Mouse (Mus musculus) heart, adult 8-10 months (tissue): ENCODE data around the gene Dop1a. TPM values are rescaled to one million over a fixed set of nuclear protein-coding genes. Genes with fewer than 3 reads are reported as not detected.
A peak's percentile ranks its signal among the peaks of the same experiment; 100 is the strongest.

Experiments used
- DNase-seq: peaks from one replicate; pipeline ENCODE4 v3.0.0; 2022; ENCODE audit warnings: low spot score
- total RNA-seq, 4 experiments: library from RNA; stranded (reverse); gene quantifications; 2 replicates each; pipeline ENCODE4 v1.2.4; 2022

Gene Dop1a
- total RNA-seq, 4 experiments from 2014 or later: 15.6 to 20.0 (median 18.1) TPM

DNA sequence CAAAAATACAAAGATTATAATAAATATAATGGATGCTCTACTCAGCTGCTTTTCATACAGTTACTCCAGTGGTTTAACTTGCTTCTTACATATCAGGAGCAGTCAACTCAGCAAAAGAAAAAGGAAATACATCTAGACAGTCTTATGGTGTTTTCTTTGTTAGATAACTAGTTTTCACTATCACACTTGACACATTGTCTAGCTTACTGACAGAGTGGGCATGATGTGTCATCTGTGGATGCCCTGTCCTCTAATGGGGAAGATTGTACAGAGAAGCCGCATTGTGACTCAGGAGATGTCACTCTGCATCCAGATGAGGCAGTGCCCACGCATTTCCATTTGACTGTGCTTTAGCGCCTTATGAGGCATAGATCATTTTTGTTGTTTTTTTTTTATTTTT lies 32.1 kb downstream of the Dop1a start:
- DNase-seq: no peak

GRCm38 (mm10) chr9:86507437-86507836 lies 40.5 kb downstream of the Dop1a start:
- no peak for DNase-seq

- DNase-seq: peak; percentile 9
Measured at GRCm38 (mm10) chr9:86513733-86514132, 46.8 kb downstream of the Dop1a start.

GRCm38 (mm10) chr9:86514390-86514789 lies 47.4 kb downstream of the Dop1a start:
- DNase-seq: peak; percentile 4

DNA sequence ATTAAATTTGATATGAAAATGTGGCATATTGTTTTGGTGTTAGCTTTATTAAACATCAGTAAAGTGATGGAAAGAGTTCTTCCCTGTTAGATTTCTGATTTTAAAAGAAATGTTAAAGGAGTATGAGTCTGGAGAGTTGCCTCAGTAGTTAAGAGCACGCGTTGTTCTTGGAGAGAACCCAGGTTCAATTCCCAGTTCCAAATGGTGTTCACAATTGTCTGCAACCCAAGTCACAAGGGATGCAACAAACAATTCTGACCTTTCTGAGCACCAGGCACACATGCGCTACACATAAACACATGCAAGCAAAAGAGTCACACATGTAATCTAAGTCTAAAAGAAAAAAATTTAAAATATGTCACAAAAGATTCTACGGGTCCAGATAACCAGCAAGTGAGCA lies 47.8 kb downstream of the Dop1a start:
- peak; percentile 45 for DNase-seq

DNA sequence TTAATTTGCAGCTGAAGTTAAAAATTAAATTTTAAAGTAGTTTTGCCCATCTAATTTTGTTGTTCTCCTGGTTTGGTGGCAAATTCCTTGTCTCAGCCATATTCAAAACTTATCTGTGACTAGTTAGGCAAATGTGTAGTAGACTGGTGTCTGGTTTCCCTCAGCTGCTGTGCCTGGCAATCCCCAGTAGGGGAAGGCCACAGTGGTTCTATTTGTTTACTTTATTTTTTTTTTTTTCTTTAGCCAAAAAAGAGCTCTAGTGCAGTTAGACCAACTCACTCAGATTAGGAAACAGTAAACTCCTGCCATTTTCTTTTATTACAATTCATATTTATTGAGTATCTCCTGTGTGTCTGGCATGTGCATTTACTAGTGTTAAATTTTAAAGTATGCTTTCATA lies 55.4 kb downstream of the Dop1a start:
- no peak for DNase-seq

GRCm38 (mm10) chr9:86525600-86525999 lies 58.6 kb downstream of the Dop1a start:
- DNase-seq: no peak

GRCm38 (mm10) chr9:86534071-86534470 lies 67.1 kb downstream of the Dop1a start:
- DNase-seq: no peak

DNA sequence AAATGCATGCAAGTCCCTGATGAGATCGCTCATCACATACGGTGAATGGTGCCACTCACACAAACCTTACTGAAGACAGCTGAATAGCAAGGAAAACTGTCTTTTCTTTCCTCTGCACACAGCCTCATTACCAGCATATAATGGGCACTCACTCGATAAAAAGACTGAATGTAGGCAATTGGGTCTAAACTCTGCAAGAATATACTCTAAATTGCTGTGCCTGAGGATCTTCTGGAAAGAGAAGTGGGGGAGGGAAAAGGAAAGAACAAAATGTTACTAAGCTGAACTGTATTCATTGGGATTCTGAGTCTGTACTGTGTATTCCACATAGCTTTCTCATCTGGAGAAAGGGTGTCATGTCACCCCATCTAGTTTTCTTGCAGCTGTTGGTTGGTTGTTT lies 76.5 kb downstream of the Dop1a start:
- DNase-seq: no peak

DNA sequence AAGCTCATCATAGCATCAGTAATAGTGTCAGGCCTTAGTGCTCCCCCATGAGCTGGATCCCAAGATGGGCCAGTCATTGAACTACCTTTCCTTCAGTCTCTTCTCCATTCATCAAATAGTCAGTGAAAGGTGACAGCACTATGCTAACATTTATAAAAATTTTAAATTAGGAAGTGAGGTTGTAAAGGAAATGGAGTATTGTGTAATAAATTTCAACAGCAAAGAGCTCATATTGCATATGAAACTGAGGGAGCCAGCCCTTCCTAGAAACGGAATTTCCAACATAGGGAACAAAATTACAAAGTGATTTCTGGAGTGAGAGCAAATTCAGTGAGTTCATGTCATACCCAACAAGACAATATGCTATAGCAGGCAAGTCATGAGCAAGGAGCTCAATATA lies 77.6 kb downstream of the Dop1a start:
- no peak for DNase-seq

- DNase-seq: no peak
Measured at GRCm38 (mm10) chr9:86549637-86550162, 82.7 kb downstream of the Dop1a start.

GRCm38 (mm10) chr9:86550717-86551116 lies 83.8 kb downstream of the Dop1a start:
- DNase-seq: no peak

DNA sequence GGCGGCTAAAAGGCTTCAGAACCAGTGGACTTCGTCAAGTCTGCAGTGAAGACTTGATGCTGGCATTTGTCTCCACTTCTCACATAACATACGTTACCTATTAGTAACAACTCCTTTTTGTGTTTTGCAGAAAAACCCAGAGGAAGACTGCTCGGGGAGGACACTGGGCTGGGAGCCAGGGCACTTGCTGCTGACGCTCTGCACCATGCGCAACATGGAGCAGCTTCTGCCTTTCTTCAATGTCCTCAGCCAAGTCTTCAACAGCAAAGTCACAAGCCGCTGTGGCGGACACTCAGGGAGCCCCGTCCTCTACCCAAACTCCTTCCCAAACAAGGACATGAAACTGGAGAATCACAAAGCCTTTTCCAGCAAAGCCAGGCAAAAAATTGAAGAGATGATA lies 86.9 kb downstream of the Dop1a start:
- DNase-seq: no peak

DNA sequence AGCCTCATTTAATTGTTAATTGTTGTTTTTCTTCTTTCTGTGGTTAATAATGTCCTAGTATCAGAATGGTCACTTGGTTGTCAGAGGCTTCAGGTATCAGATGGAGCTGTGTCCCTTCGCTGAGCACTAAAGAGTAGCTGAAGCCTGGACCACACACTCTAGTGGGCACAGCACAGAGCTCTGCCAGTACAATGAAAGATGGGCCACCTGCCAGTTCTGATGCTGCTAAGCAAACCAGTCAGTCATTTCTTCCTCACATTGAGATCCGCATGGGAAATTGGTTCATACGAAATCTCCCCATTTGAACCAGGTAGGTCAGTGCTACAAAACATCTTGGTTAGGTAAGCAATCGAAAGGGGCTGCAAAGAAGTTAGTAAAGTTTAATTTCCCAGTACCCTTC lies 87.7 kb downstream of the Dop1a start:
- DNase-seq: no peak

- no peak for DNase-seq
Measured at GRCm38 (mm10) chr9:86560543-86560942, 93.6 kb downstream of the Dop1a start.

GRCm38 (mm10) chr9:86569314-86569910 lies 102.5 kb downstream of the Dop1a start:
- no peak for DNase-seq

DNA sequence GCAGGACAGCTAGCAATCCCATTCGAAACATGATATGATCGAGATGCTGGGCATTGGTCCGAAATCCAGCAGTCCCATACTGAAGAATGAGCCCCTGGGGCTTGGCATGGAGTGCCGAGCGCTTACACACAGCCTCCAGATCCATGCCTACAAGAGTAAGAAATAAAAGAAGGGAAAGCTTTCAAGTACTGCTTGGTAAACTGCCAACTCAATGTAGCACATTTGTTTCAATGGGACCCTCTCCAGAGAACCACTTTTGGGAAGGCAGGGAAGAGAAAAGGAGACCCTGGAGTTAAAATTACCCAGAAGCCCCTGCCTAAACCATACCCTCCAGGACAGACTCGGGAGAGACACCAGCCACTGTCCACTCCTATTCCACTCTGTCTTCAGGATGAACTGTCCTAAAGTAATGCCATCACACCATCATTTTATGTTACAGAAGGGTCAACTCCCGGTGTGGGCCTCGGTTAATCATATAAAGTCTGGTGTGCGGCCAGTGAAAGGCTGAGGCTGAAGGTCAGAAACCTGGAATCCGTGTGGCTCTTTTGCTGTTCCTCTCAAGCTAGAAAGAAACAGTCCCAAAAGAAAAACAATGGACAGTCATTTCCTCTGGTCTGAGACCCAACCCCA lies 103.4 kb downstream of the Dop1a start:
- DNase-seq: no peak

DNA sequence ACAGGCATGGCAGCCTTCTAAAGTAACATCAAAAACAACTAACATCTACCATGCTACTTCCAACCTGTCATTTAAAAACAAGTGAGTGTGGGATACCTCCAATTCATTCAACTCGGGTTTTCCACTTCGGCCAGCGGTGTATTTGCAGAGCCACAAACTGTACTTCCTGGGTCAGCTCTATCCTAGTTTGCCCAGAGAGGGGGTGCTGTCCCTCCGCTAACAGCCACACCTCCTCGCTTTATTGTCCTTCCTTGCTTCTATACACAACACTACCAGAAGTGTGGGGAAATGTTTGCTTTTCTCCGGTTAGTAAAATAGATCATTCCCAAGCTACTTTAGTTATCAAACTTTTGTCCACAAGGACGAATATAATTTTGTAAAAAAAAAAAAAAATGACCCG lies 104.0 kb downstream of the Dop1a start:
- no peak for DNase-seq

GRCm38 (mm10) chr9:86571540-86572135 lies 104.7 kb downstream of the Dop1a start, which contains the start of the genes Pgm3 and Rwdd2a:
TSS of gene Pgm3 (minus strand) at chr9:86571842.
TSS of gene Rwdd2a (plus strand) at chr9:86571991.
- DNase-seq: peak; percentile 92

DNA sequence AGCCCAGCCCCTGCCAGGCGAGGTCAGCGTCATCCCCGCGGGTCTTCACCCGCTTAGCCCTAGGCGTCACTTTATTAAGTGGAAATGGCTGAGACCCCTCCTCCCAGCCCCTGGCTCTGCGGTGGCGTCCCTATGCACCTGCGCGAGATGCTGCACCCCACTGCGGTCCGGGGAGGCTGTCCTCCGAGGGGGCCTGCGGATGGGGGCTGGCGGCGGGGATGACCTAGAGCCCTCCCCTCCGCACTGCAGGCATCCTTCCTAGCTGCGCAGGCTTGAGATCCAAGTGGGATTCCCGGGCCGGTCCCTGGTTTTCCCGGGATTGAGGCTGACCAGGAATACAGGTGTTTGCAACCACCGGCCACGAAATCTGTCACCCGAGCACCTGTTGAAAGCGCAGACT lies 105.2 kb downstream of the Dop1a start:
- no peak for DNase-seq

GRCm38 (mm10) chr9:86572636-86573291 lies 105.8 kb downstream of the Dop1a start:
- DNase-seq: peak; percentile 81

DNA sequence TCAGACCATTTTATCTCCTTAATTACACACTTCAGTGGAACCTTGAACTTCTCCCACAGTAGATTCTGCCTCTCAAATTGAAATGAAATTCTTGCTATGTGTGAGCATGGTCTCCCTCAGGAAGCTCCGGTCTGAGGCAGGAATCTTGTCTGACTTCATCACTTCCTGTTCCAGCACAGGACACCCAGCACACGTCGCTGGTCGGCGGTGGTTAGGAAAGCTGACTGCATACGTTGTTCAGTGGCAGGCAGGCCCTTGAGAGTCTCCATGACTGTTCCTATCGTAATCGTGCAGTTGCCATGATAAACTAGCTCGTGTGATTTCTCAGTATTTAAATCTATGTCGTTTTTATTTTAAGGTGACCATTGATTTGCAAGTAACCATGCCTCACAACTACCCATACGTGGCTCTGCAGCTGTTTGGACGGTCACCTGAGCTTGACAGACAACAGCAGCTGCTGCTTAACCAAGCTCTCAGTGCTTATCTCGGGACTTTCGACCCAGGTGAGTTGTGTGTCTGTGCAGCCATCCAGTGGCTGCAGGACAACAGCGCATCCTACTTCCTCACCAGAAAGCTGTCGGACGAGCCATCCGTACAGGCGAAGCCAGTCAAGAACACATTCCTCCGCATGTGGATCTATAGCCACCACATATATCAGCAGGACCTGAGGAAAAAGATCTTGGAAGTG lies 106.8 kb downstream of the Dop1a start:
- DNase-seq: no peak
